Comparison of ENCODE assay signal across 16 mouse cellular contexts in genomic region chr15:62673410-62673809, GRCm38 (mm10).
A peak's percentile ranks its signal among the peaks of the same experiment; 100 is the strongest.
DNase-seq lines count a peak whose midpoint lies in the region; ATAC-seq and TF ChIP-seq lines count a peak whose summit lies in the region.
"Had no signal": no experiment of that assay in that cellular context is flagged by ENCODE, and none has a peak within 500 bp of the region (broad histone marks: within the 10 kb centered on the region; RNA-seq: fewer than 3 reads in every experiment).

No protein-coding gene starts in this region.

- no peak overlapping the region for H3K4me2 ChIP-seq in hindbrain, embryonic 15.5 days
- H3K4me2 ChIP-seq in midbrain, postnatal 0 days (ENCODE audit: low read depth, low read length, poor library complexity, severe bottlenecking): no peak overlapping the region
- no peak overlapping the region for H3K4me2 ChIP-seq in forebrain, postnatal 0 days (ENCODE audit: low read depth)
- H3K4me2 ChIP-seq: embryonic facial prominence, embryonic 12.5 days; intestine, embryonic 15.5 days; limb, embryonic 13.5 days had no signal

- H3K36me3 ChIP-seq in hindbrain, embryonic 15.5 days: no peaks in the 10 kb centered on the region
- no peaks in the 10 kb centered on the region for H3K36me3 ChIP-seq in hindbrain, embryonic 10.5 days
- no peaks in the 10 kb centered on the region for H3K36me3 ChIP-seq in midbrain, postnatal 0 days (ENCODE audit: insufficient read depth, low read length)
- H3K36me3 ChIP-seq in midbrain, embryonic 10.5 days: no peaks in the 10 kb centered on the region
- no peaks in the 10 kb centered on the region for H3K36me3 ChIP-seq in forebrain, postnatal 0 days (ENCODE audit: insufficient read depth)
- H3K36me3 ChIP-seq: embryonic facial prominence, embryonic 12.5 days; intestine, embryonic 15.5 days; limb, embryonic 13.5 days had no signal

- H3K9me3 ChIP-seq in hindbrain, embryonic 15.5 days: no peaks in the 10 kb centered on the region
- no peaks in the 10 kb centered on the region for H3K9me3 ChIP-seq in hindbrain, embryonic 10.5 days
- no peaks in the 10 kb centered on the region for H3K9me3 ChIP-seq in midbrain, postnatal 0 days (ENCODE audit: low read length)
- H3K9me3 ChIP-seq in midbrain, embryonic 10.5 days (replicated peaks): no peaks in the 10 kb centered on the region
- H3K9me3 ChIP-seq in forebrain, postnatal 0 days (ENCODE audit: low read length): no peaks in the 10 kb centered on the region
- H3K9me3 ChIP-seq: embryonic facial prominence, embryonic 12.5 days; intestine, embryonic 15.5 days; limb, embryonic 13.5 days; megakaryocyte, embryonic 14.5 days had no signal

- 38% methylated on average over 4 of the region's 4 CpGs for WGBS in hindbrain, embryonic 15.5 days
- 80% methylated on average over 4 of the region's 4 CpGs for WGBS in hindbrain, embryonic 10.5 days
- WGBS in midbrain, postnatal 0 days: 34% methylated on average over 4 of the region's 4 CpGs
- WGBS in midbrain, embryonic 10.5 days: 82% methylated on average over 4 of the region's 4 CpGs
- 13% methylated on average over 4 of the region's 4 CpGs for WGBS in forebrain, postnatal 0 days

- H3K27ac ChIP-seq in hindbrain, embryonic 15.5 days (replicated peaks): no peak overlapping the region
- no peak overlapping the region for H3K27ac ChIP-seq in hindbrain, embryonic 10.5 days
- no peak overlapping the region for H3K27ac ChIP-seq in midbrain, postnatal 0 days (ENCODE audit: low read depth, low read length)
- no peak overlapping the region for H3K27ac ChIP-seq in midbrain, embryonic 10.5 days (replicated peaks)
- H3K27ac ChIP-seq in forebrain, postnatal 0 days (ENCODE audit: low read depth, low read length): no peak overlapping the region
- H3K27ac ChIP-seq: embryonic facial prominence, embryonic 12.5 days; intestine, embryonic 15.5 days; limb, embryonic 13.5 days had no signal

- 0 out of 2 replicates have a peak, but pooled peaks have one; percentile 23 for ATAC-seq in hindbrain, embryonic 15.5 days (ENCODE audit: low FRiP score, low read depth)
- ATAC-seq in midbrain, postnatal 0 days (ENCODE audit: low FRiP score): no peak
- peak; percentile 86 for ATAC-seq in forebrain, postnatal 0 days
- ATAC-seq: intestine, embryonic 15.5 days had no signal

- no peak for TF ChIP-seq CTCF in midbrain, postnatal 0 days (IDR thresholded peaks at IDR 0.05)
- TF ChIP-seq CTCF in forebrain, postnatal 0 days (IDR thresholded peaks at IDR 0.05; ENCODE audit: low read depth): no peak

- DNase-seq in cerebellum, postnatal 14 days: peak; percentile 17 to 25
- DNase-seq in cerebellum, adult 9-10 months: no peak
- no peak for DNase-seq in hindbrain, embryonic 10.5 days (ENCODE audit: low spot score)
- peak; percentile 78 for DNase-seq in midbrain, postnatal 0 days (ENCODE audit: low spot score)
- no peak for DNase-seq in midbrain, embryonic 10.5 days (ENCODE audit: low spot score)
- peak; percentile 76 for DNase-seq in forebrain, postnatal 0 days
- DNase-seq in kidney, postnatal 25 days: no peak
- DNase-seq: adrenal gland, adult 2 months; cerebellum, postnatal 36 days; layer of hippocampus, adult 9-11 months; lung, adult 2 months had no signal

- H3K4me1 ChIP-seq in hindbrain, embryonic 15.5 days (replicated peaks): no peaks in the 10 kb centered on the region; the same call in 1 of the 2 replicates
- H3K4me1 ChIP-seq in hindbrain, embryonic 10.5 days (replicated peaks): no peaks in the 10 kb centered on the region
- H3K4me1 ChIP-seq in midbrain, postnatal 0 days (ENCODE audit: insufficient read depth, low read length): no peaks in the 10 kb centered on the region
- H3K4me1 ChIP-seq in midbrain, embryonic 10.5 days: no peaks in the 10 kb centered on the region
- no peaks in the 10 kb centered on the region for H3K4me1 ChIP-seq in forebrain, postnatal 0 days (ENCODE audit: insufficient read depth)
- H3K4me1 ChIP-seq: embryonic facial prominence, embryonic 12.5 days; intestine, embryonic 15.5 days; megakaryocyte, embryonic 14.5 days had no signal

- H3K27me3 ChIP-seq in hindbrain, embryonic 15.5 days: no peaks in the 10 kb centered on the region
- H3K27me3 ChIP-seq in hindbrain, embryonic 10.5 days (ENCODE audit: insufficient read depth, poor library complexity, severe bottlenecking): no peaks in the 10 kb centered on the region
- H3K27me3 ChIP-seq in midbrain, postnatal 0 days (ENCODE audit: insufficient read depth, low read length): no peaks in the 10 kb centered on the region
- no peaks in the 10 kb centered on the region for H3K27me3 ChIP-seq in midbrain, embryonic 10.5 days (ENCODE audit: low read depth, poor library complexity, severe bottlenecking)
- no peaks in the 10 kb centered on the region for H3K27me3 ChIP-seq in forebrain, postnatal 0 days (ENCODE audit: insufficient read depth, low read length)
- H3K27me3 ChIP-seq: embryonic facial prominence, embryonic 12.5 days; intestine, embryonic 15.5 days; limb, embryonic 13.5 days; megakaryocyte, embryonic 14.5 days had no signal

- no peak overlapping the region for H3K9ac ChIP-seq in hindbrain, embryonic 15.5 days
- H3K9ac ChIP-seq in midbrain, postnatal 0 days (replicated peaks; ENCODE audit: low read length, poor library complexity, severe bottlenecking): no peak overlapping the region
- no peak overlapping the region for H3K9ac ChIP-seq in forebrain, postnatal 0 days
- H3K9ac ChIP-seq: embryonic facial prominence, embryonic 12.5 days; intestine, embryonic 15.5 days; limb, embryonic 13.5 days had no signal

- H3K4me3 ChIP-seq in hindbrain, embryonic 15.5 days: no peak overlapping the region
- no peak overlapping the region for H3K4me3 ChIP-seq in hindbrain, embryonic 10.5 days
- no peak overlapping the region for H3K4me3 ChIP-seq in midbrain, postnatal 0 days (ENCODE audit: low read depth, low read length)
- H3K4me3 ChIP-seq in midbrain, embryonic 10.5 days: no peak overlapping the region
- no peak overlapping the region for H3K4me3 ChIP-seq in forebrain, postnatal 0 days (ENCODE audit: low read depth, low read length)
- H3K4me3 ChIP-seq: embryonic facial prominence, embryonic 12.5 days; intestine, embryonic 15.5 days; limb, embryonic 13.5 days; megakaryocyte, embryonic 14.5 days had no signal

Comparison
In these comparisons a context has a peak if more than half of its experiments do, and no peak if none do; other contexts are left out.
1. DNase-seq: peak in cerebellum, postnatal 14 days (2 of 2), midbrain, postnatal 0 days (single experiment) and forebrain, postnatal 0 days (single experiment); none in cerebellum, adult 9-10 months (single experiment), hindbrain, embryonic 10.5 days (single experiment), midbrain, embryonic 10.5 days (single experiment) and kidney, postnatal 25 days (0 of 2).